Mouse (Mus musculus) heart, embryonic 15.5 days (tissue): ENCODE results near the gene Arr3. TPM values are rescaled to one million over a fixed set of nuclear protein-coding genes. Genes with fewer than 3 reads are reported as not detected.
A peak's percentile ranks its signal among the peaks of the same experiment; 100 is the strongest.

Experiments used
- ATAC-seq: fragments of 200-750 bp; cut with Nextera tagmentation; replicated peaks from 2 replicates; pipeline ENCODE4 v1.8.0; 2017; ENCODE audit warnings: low read depth, moderate TSS enrichment; ENCODE audit not compliant: insufficient number of reproducible peaks, insufficient read depth, low FRiP score
- H3K27ac ChIP-seq: fragments of 300-500 bp; sonication (generic); 2 replicates; pipeline ENCODE4 v1.5.1; 2015; ENCODE audit warnings: mild to moderate bottlenecking, inconsistent platforms
- H3K27me3 ChIP-seq: fragments of 300-500 bp; sonication (generic); 2 replicates; pipeline ENCODE4 v1.6.1; 2015; ENCODE audit warnings: inconsistent platforms
- H3K36me3 ChIP-seq: fragments of 300-500 bp; sonication (generic); 2 replicates; pipeline ENCODE4 v1.6.1; 2015; ENCODE audit warnings: mild to moderate bottlenecking, inconsistent platforms
- H3K4me1 ChIP-seq: fragments of 300-500 bp; sonication (generic); replicated peaks from 2 replicates; pipeline ENCODE4 v1.6.1; 2015; ENCODE audit warnings: inconsistent platforms
- H3K4me2 ChIP-seq: fragments of 300-500 bp; sonication (generic); 2 replicates; pipeline ENCODE4 v1.6.1; 2015; ENCODE audit warnings: inconsistent platforms, mild to moderate bottlenecking, moderate library complexity
- H3K4me3 ChIP-seq: fragments of 300-500 bp; sonication (generic); 2 replicates; pipeline ENCODE4 v1.5.1; 2015; ENCODE audit warnings: mild to moderate bottlenecking, inconsistent platforms
- H3K9ac ChIP-seq: fragments of 300-500 bp; sonication (generic); 2 replicates; pipeline ENCODE4 v1.6.1; 2015; ENCODE audit warnings: mild to moderate bottlenecking, inconsistent platforms
- H3K9me3 ChIP-seq: fragments of 300-500 bp; sonication (generic); replicated peaks from 2 replicates; pipeline ENCODE4 v1.6.1; 2016; ENCODE audit warnings: inconsistent platforms
- WGBS: fragments of 180-500 bp; shearing (Covaris S2); methylation state at CpG from one replicate; pipeline ENCODE4 v1.1.7; 2015; ENCODE audit warnings: mixed read lengths; 5-methylcytosine and 5-hydroxymethylcytosine counted together
- polyA plus RNA-seq: library from polyadenylated mRNA; unstranded; fragments of >200 nt; fragmentation: Nextera tagmentation; extraction: Ambion mirVana; gene quantifications from 2 replicates; pipeline ENCODE4 v1.2.1, GENCODE M21; 2015

The Arr3 gene
- 1.0 and 1.4 TPM in 2 replicates for polyA plus RNA-seq

- Histone ChIP-seq H3K4me2 (no peak within 1 kb of the TSS), H3K9ac (no peak within 1 kb of the TSS), H3K27me3 (no peaks in the 10 kb centered on the region), H3K4me1 (no peaks in the 10 kb centered on the region), H3K27ac (no peak within 1 kb of the TSS), H3K4me3 (no peak within 1 kb of the TSS), H3K36me3 (no peaks in the 10 kb centered on the region), H3K9me3 (no peaks in the 10 kb centered on the region)
- no peak for ATAC-seq
- WGBS = 52% methylated on average over 1 of the region's 1 CpGs
These were observed at the start of gene Arr3 for GRCm38 (mm10) chrX:100605314-100605713. Arr3 (plus strand) TSS chrX:100605497.

GRCm38 (mm10) chrX:100556026-100556425, 49.3 kb upstream of the Arr3 start:
- WGBS = 66% methylated on average over 3 of the region's 3 CpGs
- H3K9ac ChIP-seq = no peak overlapping the region
- H3K4me2 ChIP-seq = no peak overlapping the region
- no peaks in the 10 kb centered on the region for H3K4me1 ChIP-seq
- ATAC-seq = no peak
- H3K27ac ChIP-seq = no peak overlapping the region
- no peaks in the 10 kb centered on the region for H3K27me3 ChIP-seq
- no peak overlapping the region for H3K4me3 ChIP-seq
- no peaks in the 10 kb centered on the region for H3K9me3 ChIP-seq
- H3K36me3 ChIP-seq = no peaks in the 10 kb centered on the region

GRCm38 (mm10) chrX:100565696-100566095, 39.6 kb upstream of the Arr3 start:
- ATAC-seq = no peak
- Histone ChIP-seq H3K4me2 (no peak overlapping the region), H3K9ac (no peak overlapping the region), H3K27ac (no peak overlapping the region), H3K27me3 (no peaks in the 10 kb centered on the region), H3K4me3 (no peak overlapping the region), H3K36me3 (no peaks in the 10 kb centered on the region), H3K4me1 (no peaks in the 10 kb centered on the region), H3K9me3 (no peaks in the 10 kb centered on the region)
- 89% methylated on average over 3 of the region's 3 CpGs for WGBS

- no peak for ATAC-seq
- Histone ChIP-seq H3K4me1 (no peaks in the 10 kb centered on the region), H3K36me3 (no peaks in the 10 kb centered on the region), H3K9me3 (no peaks in the 10 kb centered on the region), H3K9ac (no peak within 1 kb of the TSS), H3K4me2 (no peak within 1 kb of the TSS), H3K27ac (no peak within 1 kb of the TSS), H3K27me3 (no peaks in the 10 kb centered on the region), H3K4me3 (no peak within 1 kb of the TSS)
- 72% methylated on average over 1 of the region's 1 CpGs for WGBS
These were observed 33.3 kb upstream of the Arr3 start, which contains the start of gene Awat1 for GRCm38 (mm10) chrX:100571951-100572350. Awat1 (plus strand) TSS chrX:100572251.

GRCm38 (mm10) chrX:100594791-100595190, 10.5 kb upstream of the Arr3 start, which contains the start of gene P2ry4:
P2ry4 (minus strand) TSS chrX:100594869.
- Histone ChIP-seq H3K27ac (no peak within 1 kb of the TSS), H3K27me3 (no peaks in the 10 kb centered on the region), H3K4me3 (no peak within 1 kb of the TSS), H3K36me3 (no peaks in the 10 kb centered on the region), H3K9ac (no peak within 1 kb of the TSS), H3K9me3 (no peaks in the 10 kb centered on the region), H3K4me2 (no peak within 1 kb of the TSS), H3K4me1 (no peaks in the 10 kb centered on the region)
- no peak for ATAC-seq
- WGBS = 49% methylated on average over 4 of the region's 4 CpGs

GRCm38 (mm10) chrX:100597439-100597838, 7.9 kb upstream of the Arr3 start:
- Histone ChIP-seq H3K9me3 (no peaks in the 10 kb centered on the region), H3K36me3 (no peaks in the 10 kb centered on the region), H3K27me3 (no peaks in the 10 kb centered on the region), H3K4me2 (no peak overlapping the region), H3K4me1 (no peaks in the 10 kb centered on the region), H3K27ac (no peak overlapping the region), H3K9ac (no peak overlapping the region), H3K4me3 (no peak overlapping the region)
- 21% methylated on average over 5 of the region's 5 CpGs for WGBS
- no peak for ATAC-seq

- H3K27me3 ChIP-seq = no peaks in the 10 kb centered on the region
- ATAC-seq = no peak
- H3K9ac ChIP-seq = no peak overlapping the region
- H3K9me3 ChIP-seq = no peaks in the 10 kb centered on the region
- H3K36me3 ChIP-seq = no peaks in the 10 kb centered on the region
- no peak overlapping the region for H3K27ac ChIP-seq
- H3K4me1 ChIP-seq = no peaks in the 10 kb centered on the region
- WGBS = 65% methylated on average over 4 of the region's 4 CpGs
- H3K4me3 ChIP-seq = no peak overlapping the region
- no peak overlapping the region for H3K4me2 ChIP-seq
These were observed 5.5 kb upstream of the Arr3 start for GRCm38 (mm10) chrX:100599755-100600154.

GRCm38 (mm10) chrX:100618488-100618887, 13.2 kb downstream of the Arr3 start:
- Histone ChIP-seq H3K27ac (no peak overlapping the region), H3K4me3 (no peak overlapping the region), H3K4me1 (0 out of 2 replicates have a peak, but pooled peaks cover 2% of the 10 kb centered on the region), H3K4me2 (no peak overlapping the region), H3K9me3 (no peaks in the 10 kb centered on the region), H3K36me3 (0 out of 2 replicates have a peak, but pooled peaks cover 5% of the 10 kb centered on the region), H3K27me3 (no peaks in the 10 kb centered on the region), H3K9ac (no peak overlapping the region)
- 55% methylated on average over 3 of the region's 3 CpGs for WGBS
- no peak for ATAC-seq

- H3K9ac ChIP-seq = no peak overlapping the region
- ATAC-seq = no peak
- H3K36me3 ChIP-seq = 0 out of 2 replicates have a peak, but pooled peaks cover 7% of the 10 kb centered on the region
- no peak overlapping the region for H3K4me2 ChIP-seq
- 65% methylated on average over 2 of the region's 2 CpGs for WGBS
- 0 out of 2 replicates have a peak, but pooled peaks cover 2% of the 10 kb centered on the region for H3K4me1 ChIP-seq
- no peaks in the 10 kb centered on the region for H3K27me3 ChIP-seq
- no peaks in the 10 kb centered on the region for H3K9me3 ChIP-seq
- H3K27ac ChIP-seq = no peak overlapping the region
- no peak overlapping the region for H3K4me3 ChIP-seq
These were observed 16.1 kb downstream of the Arr3 start for GRCm38 (mm10) chrX:100621366-100621765.

GRCm38 (mm10) chrX:100624242-100624641, 18.9 kb downstream of the Arr3 start:
- ATAC-seq = no peak
- 83% methylated on average over 4 of the region's 4 CpGs for WGBS
- Histone ChIP-seq H3K4me1 (no peaks in the 10 kb centered on the region), H3K9ac (no peak overlapping the region), H3K27ac (no peak overlapping the region), H3K4me2 (no peak overlapping the region), H3K36me3 (0 out of 2 replicates have a peak, but pooled peaks cover 7% of the 10 kb centered on the region), H3K9me3 (no peaks in the 10 kb centered on the region), H3K27me3 (no peaks in the 10 kb centered on the region), H3K4me3 (no peak overlapping the region)

GRCm38 (mm10) chrX:100625146-100625545, 19.8 kb downstream of the Arr3 start:
- H3K4me1 ChIP-seq = no peaks in the 10 kb centered on the region

GRCm38 (mm10) chrX:100625546-100625801, 20.2 kb downstream of the Arr3 start, which contains the start of gene Kif4:
Kif4 (plus strand) TSS chrX:100625737.
- 12% methylated on average over 3 of the region's 3 CpGs for WGBS
- peak; percentile 45 for ATAC-seq
- peak within 1 kb of the TSS; percentile 79 for H3K4me2 ChIP-seq

More at GRCm38 (mm10) chrX:100625146-100625545, 19.8 kb downstream of the Arr3 start:
- H3K4me3 ChIP-seq = peak overlapping the region; percentile 69
- no peak overlapping the region for H3K27ac ChIP-seq
- peak overlapping the region; percentile 58 for H3K4me2 ChIP-seq
- 0 out of 2 replicates have a peak, but pooled peaks have one; percentile 14 for ATAC-seq
- 29% methylated on average over 7 of the region's 7 CpGs for WGBS
- H3K27me3 ChIP-seq = no peaks in the 10 kb centered on the region
- H3K9me3 ChIP-seq = no peaks in the 10 kb centered on the region
- H3K36me3 ChIP-seq = 0 out of 2 replicates have a peak, but pooled peaks cover 7% of the 10 kb centered on the region
- peak overlapping the region; percentile 55; the same call in 1 of the 2 replicates for H3K9ac ChIP-seq

More at GRCm38 (mm10) chrX:100625546-100625801, 20.2 kb downstream of the Arr3 start, which contains the start of gene Kif4:
- Histone ChIP-seq H3K27ac (peak within 1 kb of the TSS; percentile 68), H3K4me1 (no peaks in the 10 kb centered on the region), H3K36me3 (0 out of 2 replicates have a peak, but pooled peaks cover 7% of the 10 kb centered on the region), H3K9me3 (no peaks in the 10 kb centered on the region), H3K9ac (peak within 1 kb of the TSS; percentile 63), H3K4me3 (peak within 1 kb of the TSS; percentile 69), H3K27me3 (no peaks in the 10 kb centered on the region)
